Mouse (Mus musculus) small intestine, adult 2 months (tissue): Measurements from ENCODE around the gene Nfatc3.

Experiments used
- CTCF ChIP-seq: fragments of 200-500 bp; IDR thresholded peaks from 2 replicates; pipeline ENCODE4 v1.5.1; 2012; ENCODE audit warnings: low read depth, mild to moderate bottlenecking, control low read depth, inconsistent platforms, low read length, moderate library complexity, mixed read lengths; ENCODE audit not compliant: insufficient replicate concordance, insufficient read length; ENCODE audit errors: extremely low read depth
- POLR2A ChIP-seq: fragments of 200-500 bp; IDR thresholded peaks from 2 replicates; pipeline ENCODE4 v1.6.1; 2012; ENCODE audit warnings: low read depth, mild to moderate bottlenecking, control low read depth, inconsistent platforms, low read length, moderate library complexity

DNA sequence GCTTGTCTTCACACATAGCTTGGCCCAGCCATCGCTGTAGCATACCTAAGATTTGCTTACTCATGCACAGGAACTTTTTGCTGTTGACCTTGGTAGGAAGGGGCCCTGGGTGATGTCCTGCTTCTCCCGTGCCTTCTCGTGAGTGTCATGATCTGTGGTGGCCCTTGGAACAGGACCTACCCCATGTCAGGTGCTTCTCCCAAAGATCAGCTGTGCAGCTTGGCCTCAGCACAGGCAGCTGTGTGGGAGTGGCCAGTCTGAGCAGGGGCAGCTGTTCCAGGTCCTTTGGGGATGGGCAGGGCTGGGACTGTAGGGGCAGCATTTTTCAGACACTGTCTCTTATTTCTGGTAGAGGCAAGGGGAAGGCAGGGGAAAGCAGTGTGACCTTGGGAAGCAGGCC is 14.5 kb upstream of the Nfatc3 start:
- TF ChIP-seq CTCF (no peak), POLR2A (no peak)
